Mouse (Mus musculus) stomach, embryonic 15.5 days (tissue): ENCODE results near the gene Clcf1. TPM values are rescaled to one million over a fixed set of nuclear protein-coding genes. Genes with fewer than 3 reads are reported as not detected.
A peak's percentile ranks its signal among the peaks of the same experiment; 100 is the strongest.

Experiments
- ATAC-seq: fragments of 200-750 bp; cut with Nextera tagmentation; 2 replicates; pipeline ENCODE4 v1.8.0; 2017; ENCODE audit warnings: low read depth, moderate number of reproducible peaks, moderate TSS enrichment; ENCODE audit not compliant: insufficient read depth, low FRiP score
- H3K27ac ChIP-seq: fragments of 300-500 bp; sonication (generic); 2 replicates; pipeline ENCODE4 v1.5.1; 2015; ENCODE audit warnings: mild to moderate bottlenecking, inconsistent platforms
- H3K27me3 ChIP-seq: fragments of 300-500 bp; sonication (generic); replicated peaks from 2 replicates; pipeline ENCODE4 v1.6.1; 2015; ENCODE audit warnings: inconsistent platforms
- H3K36me3 ChIP-seq: fragments of 300-500 bp; sonication (generic); 2 replicates; pipeline ENCODE4 v1.6.1; 2015; ENCODE audit warnings: inconsistent platforms
- H3K4me1 ChIP-seq: fragments of 300-500 bp; sonication (generic); 2 replicates; pipeline ENCODE4 v1.6.1; 2015; ENCODE audit warnings: inconsistent platforms
- H3K4me2 ChIP-seq: fragments of 300-500 bp; sonication (generic); 2 replicates; pipeline ENCODE4 v1.6.1; 2015; ENCODE audit warnings: mild to moderate bottlenecking, inconsistent platforms
- H3K4me3 ChIP-seq: fragments of 300-500 bp; sonication (generic); replicated peaks from 2 replicates; pipeline ENCODE4 v1.5.1; 2015; ENCODE audit warnings: inconsistent platforms
- H3K9ac ChIP-seq: fragments of 300-500 bp; sonication (generic); 2 replicates; pipeline ENCODE4 v1.6.1; 2015; ENCODE audit warnings: inconsistent platforms
- H3K9me3 ChIP-seq: fragments of 300-500 bp; sonication (generic); 2 replicates; pipeline ENCODE4 v1.6.1; 2016; ENCODE audit warnings: inconsistent platforms
- WGBS: fragments of 180-500 bp; shearing (Covaris S2); methylation state at CpG from one replicate; pipeline ENCODE4 v1.1.7; 2015; 5-methylcytosine and 5-hydroxymethylcytosine counted together
- polyA plus RNA-seq: library from polyadenylated mRNA; unstranded; fragments of >200 nt; fragmentation: Nextera tagmentation; extraction: Ambion mirVana; gene quantifications from 2 replicates; pipeline ENCODE4 v1.2.1, GENCODE M21; 2015

The Clcf1 gene
- 5.4 and 6.2 TPM in 2 replicates for polyA plus RNA-seq

DNA sequence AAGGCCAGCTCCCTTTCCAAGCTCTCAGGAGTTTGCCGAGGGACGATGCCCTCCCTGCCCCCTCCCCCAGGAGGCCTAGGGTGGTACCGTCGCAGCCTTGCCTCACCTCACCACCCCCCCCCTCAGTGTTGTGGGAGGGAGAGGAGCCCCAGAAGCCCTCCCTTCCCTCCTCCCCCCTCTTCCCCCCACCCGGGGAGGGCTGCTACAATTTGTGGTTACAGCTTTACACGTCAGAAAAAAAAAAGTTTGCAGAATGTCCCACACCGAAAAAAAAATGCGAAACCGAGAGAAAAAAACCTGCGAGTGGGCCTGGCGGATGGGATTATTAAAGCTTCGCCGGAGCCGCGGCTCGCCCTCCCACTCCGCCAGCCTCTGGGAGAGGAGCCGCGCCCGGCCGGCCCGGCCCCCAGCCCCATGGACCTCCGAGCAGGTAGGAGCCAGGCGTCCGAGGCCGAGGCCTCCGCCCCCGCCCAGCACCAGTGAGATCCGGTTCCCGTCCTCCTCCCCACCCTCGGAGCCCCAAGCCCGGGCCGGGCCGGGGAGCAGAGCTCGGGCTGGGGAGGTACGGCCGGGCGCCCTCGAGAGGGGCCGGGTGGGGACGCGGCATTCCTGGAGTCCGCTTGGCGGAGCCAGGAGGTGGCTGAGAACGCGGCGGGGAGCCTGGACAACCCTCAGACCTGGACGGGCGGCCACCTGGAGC is at the start of gene Clcf1, which contains the start of gene AC109138.7:
Clcf1 (plus strand) TSS at position 168 of the 700 bp plus-strand sequence.
AC109138.7 (plus strand) TSS at position 287 of the 700 bp plus-strand sequence.
- Histone ChIP-seq H3K27me3 (no peaks in the 10 kb centered on the region), H3K4me1 (peaks cover 42% of the 10 kb centered on the region), H3K9me3 (no peaks in the 10 kb centered on the region), H3K36me3 (no peaks in the 10 kb centered on the region), H3K4me3 (peak within 1 kb of the TSS; percentile 57), H3K27ac (peak within 1 kb of the TSS; percentile 92), H3K9ac (peak within 1 kb of the TSS; percentile 91), H3K4me2 (peak within 1 kb of the TSS; percentile 92)
- ATAC-seq: peak; percentile 40
- WGBS: under 1% methylated on average over 46 of the region's 49 CpGs

DNA sequence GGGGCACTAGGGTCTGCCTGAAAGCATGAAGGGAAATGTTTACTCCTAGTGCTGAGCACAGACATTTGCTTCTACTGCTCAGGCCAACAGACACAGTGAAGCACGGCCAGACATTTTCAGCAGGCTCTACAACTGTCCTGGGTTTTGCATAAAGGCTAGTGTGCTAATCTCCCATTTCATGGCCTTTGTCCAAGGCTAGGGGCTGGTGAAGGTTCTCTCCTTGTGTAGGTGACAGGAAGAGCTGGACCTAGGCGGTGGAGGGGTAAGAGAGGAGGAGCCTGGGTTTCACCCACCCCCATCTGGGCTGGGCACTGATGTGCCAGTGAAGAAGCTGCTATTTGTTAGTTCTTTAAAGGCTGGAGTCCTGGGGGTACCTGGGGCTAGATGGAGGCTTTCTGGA is 49.3 kb upstream of the Clcf1 start:
- ATAC-seq: no peak
- Histone ChIP-seq H3K4me2 (no peak overlapping the region), H3K27me3 (no peaks in the 10 kb centered on the region), H3K4me3 (no peak overlapping the region), H3K9ac (no peak overlapping the region), H3K36me3 (peaks cover 6% of the 10 kb centered on the region; the same call in 1 of the 2 replicates), H3K9me3 (no peaks in the 10 kb centered on the region), H3K27ac (no peak overlapping the region), H3K4me1 (peaks cover 12% of the 10 kb centered on the region)
- 72% methylated on average over 2 of the region's 2 CpGs for WGBS

DNA sequence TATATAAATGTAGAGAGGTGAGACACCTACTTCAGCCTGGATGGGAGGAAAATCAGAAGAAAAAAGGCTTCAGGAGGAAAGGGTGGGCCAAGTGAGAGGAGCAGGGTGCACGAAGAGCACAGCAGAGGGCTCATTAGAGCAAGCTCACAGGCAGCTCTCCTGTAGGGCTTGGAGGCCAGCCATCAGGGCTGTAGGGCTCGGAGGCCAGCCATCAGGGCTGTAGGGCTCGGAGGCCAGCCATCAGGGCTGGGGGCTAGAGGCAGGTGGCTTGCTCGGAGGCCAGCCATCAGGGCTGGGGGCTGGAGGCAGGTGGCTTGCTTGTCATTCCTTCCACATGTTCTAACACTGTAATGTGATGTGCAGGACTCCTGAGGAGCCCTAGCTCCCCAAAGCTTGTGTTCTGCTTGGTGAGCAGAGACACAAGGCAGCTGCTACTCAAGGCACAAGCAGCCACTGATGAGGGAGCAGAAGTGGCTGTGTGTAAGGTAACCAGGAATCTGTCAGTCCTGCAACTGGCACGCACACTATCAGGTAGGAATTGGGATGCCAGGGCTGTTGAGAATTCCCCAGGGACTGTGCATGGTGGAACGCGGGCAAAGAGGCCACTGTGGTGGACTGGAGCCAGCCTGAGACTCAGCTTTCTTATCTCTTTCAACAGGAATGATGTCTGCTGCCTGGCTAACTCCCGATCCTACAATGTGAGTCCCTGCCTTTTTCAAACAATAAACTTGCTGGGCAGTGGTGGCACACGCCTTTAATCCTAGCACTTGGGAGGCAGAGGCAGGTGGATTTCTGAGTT is 47.2 kb upstream of the Clcf1 start:
- WGBS: 72% methylated on average over 9 of the region's 9 CpGs
- Histone ChIP-seq H3K36me3 (no peaks in the 10 kb centered on the region), H3K27me3 (no peaks in the 10 kb centered on the region), H3K9ac (no peak overlapping the region), H3K9me3 (no peaks in the 10 kb centered on the region), H3K4me2 (no peak overlapping the region), H3K4me3 (no peak overlapping the region), H3K4me1 (peaks cover 24% of the 10 kb centered on the region), H3K27ac (no peak overlapping the region)
- ATAC-seq: no peak

DNA sequence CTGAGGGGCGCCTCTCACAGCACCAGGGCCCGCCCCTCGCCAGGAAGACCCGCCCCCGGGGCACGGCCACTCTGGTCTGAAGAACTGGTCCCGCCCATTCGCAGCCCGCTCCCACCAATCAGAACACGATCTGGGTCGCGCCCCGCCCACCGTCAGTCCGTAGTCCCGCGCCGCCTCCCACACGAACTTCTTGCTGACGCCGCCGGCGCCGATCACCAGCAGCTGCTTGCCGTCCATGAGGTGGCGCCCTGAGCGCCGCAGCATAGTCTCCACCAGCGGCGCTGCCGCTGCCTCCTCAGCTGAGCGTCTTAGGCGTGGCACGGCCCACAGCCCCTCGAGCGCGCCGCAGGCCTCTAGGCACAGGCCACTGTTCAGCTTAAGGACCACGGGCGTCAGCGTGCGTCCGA is 44.7 kb upstream of the Clcf1 start:
- peak overlapping the region; percentile 84 for H3K4me2 ChIP-seq
- no peaks in the 10 kb centered on the region for H3K27me3 ChIP-seq
- peak overlapping the region; percentile 51 for H3K4me3 ChIP-seq
- under 1% methylated on average over 43 of the region's 43 CpGs for WGBS
- H3K9me3 ChIP-seq: no peaks in the 10 kb centered on the region
- no peaks in the 10 kb centered on the region for H3K36me3 ChIP-seq
- H3K27ac ChIP-seq: peak overlapping the region; percentile 91
- ATAC-seq: peak; percentile 93
- peak overlapping the region; percentile 82 for H3K9ac ChIP-seq
- peaks cover 13% of the 10 kb centered on the region for H3K4me1 ChIP-seq

DNA sequence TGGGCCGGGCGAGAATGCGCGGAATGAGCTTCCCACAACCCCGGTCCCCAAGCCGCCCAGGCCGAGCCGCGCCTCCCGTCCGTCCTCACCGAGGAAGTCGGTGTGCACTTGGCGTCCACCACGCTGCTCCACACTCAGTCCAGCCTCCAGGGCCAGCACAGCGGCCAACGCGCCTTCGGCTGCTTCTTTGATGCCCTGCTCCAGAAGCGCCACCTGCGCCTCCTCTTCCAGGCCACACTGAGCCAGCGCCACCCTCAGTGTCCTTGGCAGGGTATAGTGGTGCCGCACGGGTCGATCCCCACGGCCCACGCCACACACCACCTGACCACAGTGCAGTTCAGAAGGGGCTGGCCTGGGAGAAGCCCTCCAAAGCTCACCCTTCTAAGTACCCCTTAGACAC is 44.2 kb upstream of the Clcf1 start:
- 5% methylated on average over 27 of the region's 27 CpGs for WGBS
- Histone ChIP-seq H3K27me3 (no peaks in the 10 kb centered on the region), H3K4me1 (peaks cover 13% of the 10 kb centered on the region), H3K36me3 (no peaks in the 10 kb centered on the region), H3K9me3 (no peaks in the 10 kb centered on the region), H3K27ac (peak overlapping the region; percentile 91), H3K4me3 (peak overlapping the region; percentile 51), H3K4me2 (peak overlapping the region; percentile 84), H3K9ac (peak overlapping the region; percentile 82)
- peak; percentile 48 for ATAC-seq

DNA sequence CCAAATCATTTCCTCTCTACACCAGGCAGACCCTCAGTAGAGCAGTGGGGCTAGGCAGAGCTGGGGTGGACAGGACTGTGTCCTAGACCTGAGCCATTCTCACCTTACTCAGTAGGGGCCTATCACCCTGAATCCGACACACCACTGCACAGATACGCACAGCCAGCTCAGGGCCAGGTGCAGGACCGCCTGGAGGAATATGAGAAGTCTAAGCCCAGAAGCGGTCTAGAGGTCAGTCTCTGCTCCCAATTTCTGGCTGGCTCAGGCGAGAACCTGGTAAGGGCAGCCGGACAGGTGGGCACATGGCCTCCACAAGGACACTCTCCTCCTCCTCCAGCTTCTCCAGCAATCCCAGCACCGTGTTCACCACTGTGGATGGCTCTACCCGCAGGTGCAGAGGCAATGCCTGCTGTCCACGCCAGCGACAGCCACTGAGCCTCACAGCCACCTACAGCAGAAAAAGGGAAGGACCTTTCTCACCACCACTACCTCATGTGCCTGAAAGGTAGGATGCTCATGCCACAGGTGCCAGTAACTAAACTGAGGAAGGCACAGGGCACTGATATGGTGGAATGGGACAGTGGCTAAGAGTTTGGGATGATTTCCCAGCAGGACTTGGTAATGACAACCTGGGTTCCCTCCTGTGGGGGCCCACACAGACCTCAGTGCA is 43.2 kb upstream of the Clcf1 start:
- H3K36me3 ChIP-seq: no peaks in the 10 kb centered on the region
- no peaks in the 10 kb centered on the region for H3K9me3 ChIP-seq
- peaks cover 16% of the 10 kb centered on the region for H3K4me1 ChIP-seq
- no peak overlapping the region for H3K4me3 ChIP-seq
- H3K27me3 ChIP-seq: no peaks in the 10 kb centered on the region
- H3K4me2 ChIP-seq: no peak overlapping the region
- no peak for ATAC-seq
- WGBS: 85% methylated on average over 10 of the region's 10 CpGs
- H3K9ac ChIP-seq: no peak overlapping the region
- H3K27ac ChIP-seq: no peak overlapping the region

DNA sequence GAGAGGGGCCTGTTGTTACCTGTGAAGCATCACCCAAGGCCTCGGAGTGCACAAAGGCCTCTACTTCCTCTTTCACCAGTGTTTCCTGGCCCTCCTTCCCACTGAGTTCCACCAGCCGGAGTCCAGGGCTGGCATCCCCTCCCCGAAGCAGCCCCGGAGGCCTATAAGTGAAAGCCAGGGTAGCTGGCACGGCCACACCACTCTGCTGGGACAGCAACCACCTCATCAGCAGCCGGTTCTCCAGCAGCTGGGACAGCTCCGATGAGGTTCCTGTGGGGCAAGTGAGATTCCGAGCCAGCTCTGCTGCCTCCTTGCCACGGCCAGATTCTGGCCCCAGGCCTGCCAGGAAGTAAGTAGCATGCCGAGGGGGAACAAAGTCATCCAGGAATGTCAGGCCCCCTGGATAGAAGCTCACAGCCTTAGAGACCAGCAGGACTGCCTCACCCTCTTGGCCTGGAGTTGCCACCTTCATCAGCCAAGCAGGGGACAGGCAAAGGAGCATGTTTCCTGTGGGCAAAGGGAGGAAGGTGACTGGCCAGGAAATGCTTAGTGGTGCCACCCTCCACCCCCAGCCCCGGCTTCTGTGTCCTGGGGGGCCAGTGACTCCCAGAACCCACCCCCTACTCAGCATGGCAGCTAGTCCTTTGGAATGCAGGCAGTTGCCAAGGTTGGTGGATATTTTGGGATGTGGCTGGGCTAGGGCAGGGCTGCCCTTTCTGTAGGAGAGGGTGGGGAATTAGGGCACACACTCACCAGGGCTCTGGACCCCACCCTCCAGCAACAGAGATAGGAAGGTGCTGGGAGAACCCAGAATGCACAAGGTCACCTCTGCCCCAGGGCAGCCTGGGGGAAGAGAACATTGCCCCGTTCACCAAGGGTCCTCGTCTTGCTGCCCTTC is 42.4 kb upstream of the Clcf1 start:
- H3K9ac ChIP-seq: no peak overlapping the region
- H3K27ac ChIP-seq: no peak overlapping the region
- H3K27me3 ChIP-seq: no peaks in the 10 kb centered on the region
- 67% methylated on average over 13 of the region's 13 CpGs for WGBS
- no peak for ATAC-seq
- H3K4me3 ChIP-seq: no peak overlapping the region
- H3K36me3 ChIP-seq: no peaks in the 10 kb centered on the region
- no peak overlapping the region for H3K4me2 ChIP-seq
- H3K9me3 ChIP-seq: no peaks in the 10 kb centered on the region
- peaks cover 18% of the 10 kb centered on the region for H3K4me1 ChIP-seq

DNA sequence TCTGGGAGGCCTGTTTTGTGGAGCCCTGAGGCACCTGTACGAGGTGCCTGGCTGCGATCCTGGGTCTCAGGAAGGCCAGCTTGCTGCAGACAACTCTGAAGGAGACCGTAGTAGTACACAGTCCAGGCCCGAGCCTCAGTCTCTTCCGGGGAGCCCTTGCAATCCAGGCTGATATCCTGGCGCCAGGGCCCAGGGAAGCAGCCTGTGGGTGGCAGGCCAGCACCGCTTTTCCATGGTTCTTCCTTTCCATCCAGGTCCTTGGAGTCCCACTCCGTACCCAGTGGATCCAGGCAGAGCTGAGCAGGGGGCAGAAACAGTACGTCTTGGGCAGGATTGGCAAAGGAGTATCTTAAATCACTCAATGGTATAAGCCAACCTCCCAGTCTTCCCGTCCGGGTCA is 41.1 kb upstream of the Clcf1 start:
- no peaks in the 10 kb centered on the region for H3K27me3 ChIP-seq
- no peak overlapping the region for H3K4me2 ChIP-seq
- no peaks in the 10 kb centered on the region for H3K9me3 ChIP-seq
- no peaks in the 10 kb centered on the region for H3K36me3 ChIP-seq
- no peak for ATAC-seq
- H3K4me1 ChIP-seq: peaks cover 18% of the 10 kb centered on the region
- WGBS: 65% methylated on average over 11 of the region's 11 CpGs
- no peak overlapping the region for H3K9ac ChIP-seq
- H3K27ac ChIP-seq: no peak overlapping the region
- no peak overlapping the region for H3K4me3 ChIP-seq

DNA sequence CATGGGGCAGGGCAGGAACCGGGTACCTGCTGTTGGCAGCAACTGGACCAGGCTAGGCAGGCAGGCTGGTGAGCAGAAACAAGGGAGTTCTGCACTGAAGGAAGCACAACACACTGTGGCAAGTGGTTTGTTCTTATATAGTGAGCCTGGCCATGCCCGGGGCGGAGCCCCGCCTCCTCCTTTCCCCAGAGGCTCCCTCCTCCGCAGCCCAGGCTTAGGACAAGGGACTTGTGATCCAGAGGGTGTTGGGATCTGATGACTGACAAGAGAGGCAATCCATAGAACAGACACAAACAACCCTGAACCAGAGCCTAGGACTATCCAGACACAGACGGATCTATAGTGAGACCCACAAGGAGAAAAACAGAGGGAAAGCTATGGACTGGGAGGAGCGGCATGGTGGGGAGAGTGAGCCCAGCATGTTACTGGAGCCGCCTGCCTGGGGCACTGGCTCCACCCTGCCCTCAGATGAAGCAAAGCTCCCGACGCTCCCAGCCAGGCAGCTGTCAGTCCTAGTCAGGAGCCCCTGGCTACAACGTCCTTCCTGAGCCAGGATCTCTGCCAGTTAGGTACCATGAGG is 38.6 kb upstream of the Clcf1 start, which contains the start of gene Carns1:
Carns1 (minus strand) TSS at position 112 of the 580 bp plus-strand sequence.
- H3K9me3 ChIP-seq: no peaks in the 10 kb centered on the region
- H3K27me3 ChIP-seq: no peaks in the 10 kb centered on the region
- H3K27ac ChIP-seq: no peak within 1 kb of the TSS
- ATAC-seq: peak; percentile 51; the same call in 1 of the 2 replicates
- H3K4me3 ChIP-seq: no peak within 1 kb of the TSS
- peaks cover 10% of the 10 kb centered on the region; the same call in 1 of the 2 replicates for H3K4me1 ChIP-seq
- H3K9ac ChIP-seq: no peak within 1 kb of the TSS
- H3K4me2 ChIP-seq: peak within 1 kb of the TSS; percentile 35
- WGBS: 6% methylated on average over 11 of the region's 11 CpGs
- H3K36me3 ChIP-seq: no peaks in the 10 kb centered on the region

DNA sequence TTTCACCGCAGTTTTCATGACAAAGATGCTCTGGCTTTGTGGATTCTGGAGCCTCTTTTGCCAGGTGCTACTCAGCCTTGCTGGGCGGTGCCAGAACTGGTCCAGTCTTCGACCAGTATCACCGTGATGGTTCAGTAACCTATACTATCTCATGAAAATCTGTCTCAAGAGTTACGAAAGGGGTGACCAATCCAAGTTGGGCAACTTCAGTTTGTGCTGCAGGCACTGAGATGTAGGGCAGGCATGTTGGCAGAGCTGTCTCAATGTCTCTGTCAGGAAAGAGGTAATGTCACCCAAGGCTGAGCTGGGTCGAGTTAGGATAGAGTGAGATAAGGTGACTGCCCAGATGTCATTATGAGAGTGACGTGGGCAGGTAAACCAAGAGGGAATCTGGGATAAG is 33.6 kb upstream of the Clcf1 start:
- Histone ChIP-seq H3K36me3 (no peaks in the 10 kb centered on the region), H3K27ac (no peak overlapping the region), H3K4me1 (peaks cover 21% of the 10 kb centered on the region), H3K27me3 (no peaks in the 10 kb centered on the region), H3K9ac (no peak overlapping the region), H3K4me2 (no peak overlapping the region), H3K9me3 (no peaks in the 10 kb centered on the region), H3K4me3 (no peak overlapping the region)
- ATAC-seq: no peak
- WGBS: 89% methylated on average over 7 of the region's 7 CpGs

DNA sequence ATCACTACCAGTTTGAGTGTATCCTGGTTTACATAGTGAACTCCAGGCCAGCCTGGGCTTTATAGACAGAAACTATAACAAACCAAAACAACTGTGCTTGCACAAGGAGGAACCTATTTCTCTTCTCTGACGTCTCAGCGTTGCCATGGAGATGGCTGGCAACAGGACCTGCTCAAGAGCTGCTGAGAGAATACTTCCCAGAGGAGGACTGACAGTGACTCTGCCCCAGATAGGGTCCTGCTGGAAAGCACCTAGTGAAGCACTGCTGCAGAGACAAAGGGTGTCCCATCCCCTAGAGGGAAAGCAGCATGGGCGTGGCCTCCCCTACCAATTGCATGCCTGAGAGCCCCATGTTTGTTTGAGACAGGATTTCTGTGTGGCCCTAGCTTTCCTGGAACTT is 32.1 kb upstream of the Clcf1 start:
- Histone ChIP-seq H3K36me3 (no peaks in the 10 kb centered on the region), H3K27ac (no peak overlapping the region), H3K9me3 (no peaks in the 10 kb centered on the region), H3K27me3 (no peaks in the 10 kb centered on the region), H3K4me3 (no peak overlapping the region), H3K4me2 (no peak overlapping the region), H3K4me1 (peaks cover 19% of the 10 kb centered on the region), H3K9ac (no peak overlapping the region)
- WGBS: 33% methylated on average over 3 of the region's 3 CpGs
- no peak for ATAC-seq
